Mouse (Mus musculus): ENCODE results near the gene Spns3. TPM values are rescaled to one million over a fixed set of nuclear protein-coding genes. Genes with fewer than 3 reads are reported as not detected.

The Spns3 gene
- polyA plus RNA-seq, 1 experiment from 2014 or later = 0.19 TPM

- H3K9me3 ChIP-seq (replicated peaks) = no peaks in the 10 kb centered on the region
- H3K27me3 ChIP-seq (replicated peaks) = no peaks in the 10 kb centered on the region
- WGBS = 60% methylated on average over 4 of the region's 4 CpGs
- no peak for ATAC-seq (ENCODE audit: insufficient number of reproducible peaks, low FRiP score)
- no peaks in the 10 kb centered on the region for H3K36me3 ChIP-seq
- no peak overlapping the region for H3K4me3 ChIP-seq
- no peak overlapping the region for H3K27ac ChIP-seq (ENCODE audit: poor library complexity, severe bottlenecking)
- H3K4me2 ChIP-seq = no peak overlapping the region
- no peak overlapping the region for H3K9ac ChIP-seq
- H3K4me1 ChIP-seq (replicated peaks) = peaks cover 4% of the 10 kb centered on the region; the same call in 1 of the 2 replicates
Measured at GRCm38 (mm10) chr11:72519189-72519588, 31.1 kb downstream of the Spns3 start.

GRCm38 (mm10) chr11:72518449-72518848, 31.9 kb downstream of the Spns3 start:
- 57% methylated on average over 2 of the region's 2 CpGs for WGBS
- Histone ChIP-seq H3K4me3 (no peak overlapping the region), H3K9me3 (replicated peaks) (no peaks in the 10 kb centered on the region), H3K27me3 (replicated peaks) (no peaks in the 10 kb centered on the region), H3K9ac (no peak overlapping the region), H3K36me3 (no peaks in the 10 kb centered on the region), H3K27ac (ENCODE audit: poor library complexity, severe bottlenecking) (no peak overlapping the region), H3K4me1 (replicated peaks) (peaks cover 4% of the 10 kb centered on the region; the same call in 1 of the 2 replicates), H3K4me2 (no peak overlapping the region)
- no peak for ATAC-seq (ENCODE audit: insufficient number of reproducible peaks, low FRiP score)

GRCm38 (mm10) chr11:72514967-72515366, 35.3 kb downstream of the Spns3 start:
- no peak for ATAC-seq (ENCODE audit: insufficient number of reproducible peaks, low FRiP score)

GRCm38 (mm10) chr11:72508651-72509050, 41.7 kb downstream of the Spns3 start:
- Histone ChIP-seq H3K4me3 (no peak overlapping the region), H3K4me2 (no peak overlapping the region), H3K4me1 (replicated peaks) (peaks cover 10% of the 10 kb centered on the region), H3K27me3 (replicated peaks) (0 out of 2 replicates have a peak, but pooled peaks cover 11% of the 10 kb centered on the region), H3K27ac (ENCODE audit: poor library complexity, severe bottlenecking) (no peak overlapping the region), H3K36me3 (no peaks in the 10 kb centered on the region), H3K9me3 (replicated peaks) (no peaks in the 10 kb centered on the region), H3K9ac (no peak overlapping the region)
- no peak for ATAC-seq (ENCODE audit: insufficient number of reproducible peaks, low FRiP score)
- 85% methylated on average over 5 of the region's 5 CpGs for WGBS

More at GRCm38 (mm10) chr11:72514967-72515366, 35.3 kb downstream of the Spns3 start:
- H3K4me1 ChIP-seq (replicated peaks) = no peaks in the 10 kb centered on the region
- WGBS = 55% methylated on average over 3 of the region's 3 CpGs
- no peak overlapping the region for H3K4me2 ChIP-seq
- H3K36me3 ChIP-seq = no peaks in the 10 kb centered on the region
- H3K9ac ChIP-seq = no peak overlapping the region
- no peak overlapping the region for H3K4me3 ChIP-seq
- no peak overlapping the region for H3K27ac ChIP-seq (ENCODE audit: poor library complexity, severe bottlenecking)
- H3K27me3 ChIP-seq (replicated peaks) = 0 out of 2 replicates have a peak, but pooled peaks cover under 1% of the 10 kb centered on the region
- no peaks in the 10 kb centered on the region for H3K9me3 ChIP-seq (replicated peaks)

- H3K4me1 ChIP-seq (replicated peaks) = peaks cover 20% of the 10 kb centered on the region
- no peak overlapping the region for H3K4me2 ChIP-seq
- H3K9ac ChIP-seq = no peak overlapping the region
- H3K36me3 ChIP-seq = no peaks in the 10 kb centered on the region
- no peak for ATAC-seq (ENCODE audit: insufficient number of reproducible peaks, low FRiP score)
- H3K27ac ChIP-seq (ENCODE audit: poor library complexity, severe bottlenecking) = no peak overlapping the region
- no peaks in the 10 kb centered on the region for H3K9me3 ChIP-seq (replicated peaks)
- 0 out of 2 replicates have a peak, but pooled peaks cover 11% of the 10 kb centered on the region for H3K27me3 ChIP-seq (replicated peaks)
- H3K4me3 ChIP-seq = no peak overlapping the region
Measured at GRCm38 (mm10) chr11:72507651-72508050, 42.7 kb downstream of the Spns3 start.

GRCm38 (mm10) chr11:72504016-72504797, 46.1 kb downstream of the Spns3 start:
- Histone ChIP-seq H3K4me3 (no peak overlapping the region), H3K9me3 (replicated peaks) (no peaks in the 10 kb centered on the region), H3K4me1 (replicated peaks) (peaks cover 38% of the 10 kb centered on the region), H3K27ac (ENCODE audit: poor library complexity, severe bottlenecking) (no peak overlapping the region), H3K4me2 (no peak overlapping the region), H3K27me3 (replicated peaks) (peaks cover 6% of the 10 kb centered on the region; the same call in 1 of the 2 replicates), H3K36me3 (no peaks in the 10 kb centered on the region), H3K9ac (no peak overlapping the region)
- 39% methylated on average over 10 of the region's 10 CpGs for WGBS
- no peak for ATAC-seq (ENCODE audit: insufficient number of reproducible peaks, low FRiP score)

GRCm38 (mm10) chr11:72503501-72503921, 46.8 kb downstream of the Spns3 start:
- 48% methylated on average over 5 of the region's 5 CpGs for WGBS
- H3K4me1 ChIP-seq (replicated peaks) = peaks cover 38% of the 10 kb centered on the region

GRCm38 (mm10) chr11:72502236-72502635, 48.1 kb downstream of the Spns3 start:
- Histone ChIP-seq H3K9me3 (replicated peaks) (no peaks in the 10 kb centered on the region), H3K27ac (ENCODE audit: poor library complexity, severe bottlenecking) (no peak overlapping the region)

More at GRCm38 (mm10) chr11:72503501-72503921, 46.8 kb downstream of the Spns3 start:
- Histone ChIP-seq H3K4me2 (no peak overlapping the region), H3K27me3 (replicated peaks) (peaks cover 12% of the 10 kb centered on the region), H3K27ac (ENCODE audit: poor library complexity, severe bottlenecking) (no peak overlapping the region), H3K36me3 (no peaks in the 10 kb centered on the region), H3K4me3 (no peak overlapping the region), H3K9ac (no peak overlapping the region), H3K9me3 (replicated peaks) (no peaks in the 10 kb centered on the region)
- ATAC-seq (ENCODE audit: insufficient number of reproducible peaks, low FRiP score) = no peak

GRCm38 (mm10) chr11:72501426-72502002, 48.8 kb downstream of the Spns3 start:
- no peak overlapping the region for H3K4me2 ChIP-seq
- H3K27me3 ChIP-seq (replicated peaks) = peaks cover 23% of the 10 kb centered on the region
- H3K4me3 ChIP-seq = no peak overlapping the region
- ATAC-seq (ENCODE audit: insufficient number of reproducible peaks, low FRiP score) = no peak
- peaks cover 38% of the 10 kb centered on the region for H3K4me1 ChIP-seq (replicated peaks)
- H3K9me3 ChIP-seq (replicated peaks) = no peaks in the 10 kb centered on the region
- H3K27ac ChIP-seq (ENCODE audit: poor library complexity, severe bottlenecking) = no peak overlapping the region
- H3K36me3 ChIP-seq = no peaks in the 10 kb centered on the region
- H3K9ac ChIP-seq = no peak overlapping the region
- WGBS = 22% methylated on average over 5 of the region's 5 CpGs

More at GRCm38 (mm10) chr11:72502236-72502635, 48.1 kb downstream of the Spns3 start:
- H3K4me3 ChIP-seq = no peak overlapping the region
- H3K4me1 ChIP-seq (replicated peaks) = peaks cover 38% of the 10 kb centered on the region
- 21% methylated on average over 8 of the region's 8 CpGs for WGBS
- peaks cover 21% of the 10 kb centered on the region for H3K27me3 ChIP-seq (replicated peaks)
- no peak for ATAC-seq (ENCODE audit: insufficient number of reproducible peaks, low FRiP score)
- no peak overlapping the region for H3K9ac ChIP-seq
- H3K36me3 ChIP-seq = no peaks in the 10 kb centered on the region
- no peak overlapping the region for H3K4me2 ChIP-seq

- H3K4me2 ChIP-seq = no peak overlapping the region
- no peaks in the 10 kb centered on the region for H3K36me3 ChIP-seq
- H3K9me3 ChIP-seq (replicated peaks) = no peaks in the 10 kb centered on the region
- WGBS = 92% methylated on average over 4 of the region's 4 CpGs
- ATAC-seq (ENCODE audit: insufficient number of reproducible peaks, low FRiP score) = no peak
- H3K27me3 ChIP-seq (replicated peaks) = peaks cover 23% of the 10 kb centered on the region
- H3K4me3 ChIP-seq = no peak overlapping the region
- peaks cover 38% of the 10 kb centered on the region for H3K4me1 ChIP-seq (replicated peaks)
- no peak overlapping the region for H3K9ac ChIP-seq
- no peak overlapping the region for H3K27ac ChIP-seq (ENCODE audit: poor library complexity, severe bottlenecking)
Measured at GRCm38 (mm10) chr11:72500139-72500538, 50.2 kb downstream of the Spns3 start.

GRCm38 (mm10) chr11:72497367-72497766, 52.9 kb downstream of the Spns3 start:
- Histone ChIP-seq H3K27me3 (replicated peaks) (peaks cover 29% of the 10 kb centered on the region), H3K9ac (no peak overlapping the region), H3K27ac (ENCODE audit: poor library complexity, severe bottlenecking) (no peak overlapping the region), H3K4me3 (no peak overlapping the region), H3K4me2 (no peak overlapping the region), H3K36me3 (no peaks in the 10 kb centered on the region), H3K9me3 (replicated peaks) (no peaks in the 10 kb centered on the region), H3K4me1 (replicated peaks) (peaks cover 16% of the 10 kb centered on the region)
- 20% methylated on average over 4 of the region's 4 CpGs for WGBS
- no peak for ATAC-seq (ENCODE audit: insufficient number of reproducible peaks, low FRiP score)

Data from heart, embryonic 12.5 days (tissue).